Mouse (Mus musculus) embryo, embryonic 10 days (tissue): ENCODE data around the gene Gm27235.
"Not testable (repeated sequence)": the region's sequence is repeated elsewhere in the genome, so short reads cannot be mapped to it uniquely, and the experiment has no call there.

Experiments used
- DNase-seq: peaks from one replicate; pipeline ENCODE4 v3.0.0-alpha.2; 2015; ENCODE audit warnings: low spot score

Gm27235 gene

GRCm38 (mm10) chr9:35790001-35790400 is at the start of gene Gm27235, which contains the start of gene D730048I06Rik:
TSS of gene Gm27235 (minus strand) at chr9:35790101.
TSS of gene D730048I06Rik (minus strand) at chr9:35790112.
- no peak for DNase-seq

DNA sequence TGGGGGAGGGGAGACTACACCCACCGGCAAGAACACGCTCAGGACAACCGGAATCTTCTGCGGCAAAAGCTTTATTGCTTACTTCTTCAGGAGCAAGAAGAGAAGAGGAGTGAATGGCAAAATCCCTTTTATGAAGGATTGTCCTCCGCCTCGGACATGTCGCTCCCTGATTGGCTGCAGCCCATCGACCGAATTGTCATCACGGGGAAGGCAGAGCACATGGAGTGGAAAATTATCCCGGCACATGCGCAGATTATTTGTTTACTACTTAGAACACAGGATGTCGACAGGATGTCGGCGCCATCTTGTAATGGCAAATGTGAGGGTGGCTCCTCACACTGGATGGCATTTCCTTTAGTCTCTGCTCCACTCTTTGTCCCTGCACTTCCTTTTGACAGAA is 28.0 kb upstream of the Gm27235 start:
- DNase-seq, result not testable (repeated sequence)

GRCm38 (mm10) chr9:35798146-35798545 is 8.2 kb upstream of the Gm27235 start:
- no peak for DNase-seq

- no peak for DNase-seq
Measured at GRCm38 (mm10) chr9:35778009-35778408, 11.9 kb downstream of the Gm27235 start, which contains the start of gene Gm17727. TSS of gene Gm17727 (minus strand) at chr9:35778109.

DNA sequence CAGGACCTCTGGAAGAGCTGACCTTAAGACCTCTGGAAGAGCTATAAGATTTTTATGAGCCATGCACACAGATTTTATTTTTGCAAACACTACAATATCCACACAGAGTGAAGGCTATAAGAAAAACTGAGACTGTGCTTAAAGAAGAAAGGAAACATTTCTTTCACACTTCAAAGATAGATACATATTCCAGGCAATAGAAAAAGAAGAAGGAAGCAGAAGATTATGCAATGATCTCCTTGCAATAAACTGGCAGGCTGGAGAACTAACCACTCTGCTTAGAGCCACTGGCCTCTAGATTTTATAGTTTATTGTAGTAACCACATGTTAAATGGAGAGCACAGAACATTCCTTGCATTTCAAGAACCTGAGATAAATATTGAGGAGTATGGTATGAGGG is 33.1 kb downstream of the Gm27235 start:
- DNase-seq, result no peak

- no peak for DNase-seq
Measured at GRCm38 (mm10) chr9:35740749-35741148, 49.2 kb downstream of the Gm27235 start, which contains the start of gene Gm17677. TSS of gene Gm17677 (plus strand) at chr9:35741049.
